Mouse (Mus musculus): ENCODE measurements at regions not wholly inside any gene's neighbourhood (a gene's known extent, or its start where the extent isn't known, plus 50 kb on each side); places are given as distances from the start of the nearest gene placed in this dataset.

DNA sequence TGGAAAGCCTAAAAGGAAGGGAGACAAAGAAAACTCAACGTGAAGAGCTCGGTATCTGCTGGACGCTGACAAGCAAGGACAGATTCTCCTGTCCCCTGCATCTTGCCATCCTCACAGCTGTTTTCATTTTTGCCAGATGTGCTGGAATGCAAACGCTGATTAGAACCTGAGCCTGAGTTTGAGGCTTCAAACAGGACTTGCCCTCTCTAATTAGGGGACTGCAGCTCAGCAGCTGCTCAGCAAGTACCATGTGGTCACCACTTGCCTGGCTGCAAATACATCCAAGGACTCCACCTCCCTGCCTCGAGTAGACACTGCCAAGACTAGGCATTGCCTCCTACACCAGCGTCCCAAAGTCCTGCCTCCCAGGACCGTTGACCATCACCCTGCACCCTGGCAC, 140.7 kb downstream of the Cdc5l start:
- TF ChIP-seq CTCF (IDR thresholded peaks at IDR 0.05; ENCODE audit: control insufficient read depth, insufficient read depth, insufficient read length) (no peak), USF1 (IDR thresholded peaks at IDR 0.05; ENCODE audit: low read depth) (no peak), MYOD1 (IDR thresholded peaks at IDR 0.05; ENCODE audit: control insufficient read depth, insufficient read length, low read depth) (no peak), MAX (IDR thresholded peaks at IDR 0.05) (no peak), FOSL1 (IDR thresholded peaks at IDR 0.05; ENCODE audit: insufficient read depth, low read length, poor library complexity, severe bottlenecking) (no peak), MYOG (IDR thresholded peaks at IDR 0.05; ENCODE audit: control insufficient read depth, extremely low read depth, insufficient read length) (no peak), CEBPB (IDR thresholded peaks at IDR 0.05; ENCODE audit: low read depth) (no peak)
